Mouse (Mus musculus): ENCODE data around the gene Fam102a. TPM values are rescaled to one million over a fixed set of nuclear protein-coding genes. Genes with fewer than 3 reads are reported as not detected.

Fam102a gene
- polyA plus RNA-seq, 1 experiment from 2014 or later, result 5.9 TPM

DNA sequence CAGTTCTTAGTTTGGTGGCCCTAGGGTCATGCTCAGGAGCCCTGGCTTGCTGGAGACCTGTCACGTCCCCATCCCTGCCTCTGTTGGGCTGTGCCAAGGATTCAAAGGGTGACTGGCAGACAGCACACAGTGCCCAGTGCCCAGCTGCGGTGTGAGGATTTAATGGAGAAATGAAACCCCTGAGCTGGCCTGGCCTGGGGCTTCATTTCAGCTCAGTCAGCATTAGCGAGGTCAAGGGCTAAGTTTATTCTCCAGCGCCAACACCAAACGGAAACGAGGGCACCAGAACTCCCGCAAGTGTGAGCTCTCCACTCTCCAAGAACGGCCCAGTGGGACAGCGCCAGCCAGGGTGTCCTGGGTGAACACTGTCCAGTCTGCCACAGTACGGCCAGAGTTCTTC lies 55.1 kb downstream of the Fam102a start:
- Histone ChIP-seq H3K4me2 (ENCODE audit: low read length) (no peak overlapping the region), H3K27ac (ENCODE audit: low read length) (no peak overlapping the region), H3K4me1 (ENCODE audit: control insufficient read depth, insufficient read depth, low read length) (peaks cover 13% of the 10 kb centered on the region), H3K27me3 (ENCODE audit: control insufficient read depth, insufficient read depth, low read depth, low read length) (no peaks in the 10 kb centered on the region), H3K36me3 (ENCODE audit: control insufficient read depth, insufficient read depth, low read length) (peaks cover 9% of the 10 kb centered on the region), H3K9ac (ENCODE audit: low read depth, low read length) (no peak overlapping the region), H3K4me3 (ENCODE audit: low read depth, low read length) (no peak overlapping the region), H3K9me3 (replicated peaks; ENCODE audit: control insufficient read depth, low read length, poor library complexity, severe bottlenecking) (no peaks in the 10 kb centered on the region)
- ATAC-seq, result no peak
- 86% methylated on average over 10 of the region's 10 CpGs for WGBS

DNA sequence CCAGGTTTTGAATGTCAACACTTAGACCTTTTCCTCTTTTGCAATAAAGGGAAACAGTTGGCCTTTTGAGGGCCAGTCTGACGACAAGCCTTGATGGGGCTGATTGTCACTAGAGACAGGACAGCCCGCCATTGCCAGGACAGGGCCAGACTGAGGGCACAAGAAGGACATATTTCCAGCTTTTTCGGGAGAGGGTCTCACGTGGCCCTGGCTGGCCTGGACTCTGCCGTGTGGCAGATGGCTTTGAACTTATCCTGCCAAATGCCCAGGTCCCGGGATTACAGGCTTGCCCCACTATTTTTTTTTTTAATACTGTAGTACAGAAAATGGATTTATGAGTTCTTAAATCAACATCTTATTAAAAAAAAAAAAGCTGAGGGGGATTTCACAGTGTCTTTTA lies 56.1 kb downstream of the Fam102a start:
- Histone ChIP-seq H3K27ac (ENCODE audit: low read length) (no peak overlapping the region), H3K27me3 (ENCODE audit: control insufficient read depth, insufficient read depth, low read depth, low read length) (no peaks in the 10 kb centered on the region), H3K9ac (ENCODE audit: low read depth, low read length) (no peak overlapping the region), H3K4me3 (ENCODE audit: low read depth, low read length) (no peak overlapping the region), H3K36me3 (ENCODE audit: control insufficient read depth, insufficient read depth, low read length) (peaks cover 9% of the 10 kb centered on the region), H3K4me1 (ENCODE audit: control insufficient read depth, insufficient read depth, low read length) (peaks cover 13% of the 10 kb centered on the region), H3K9me3 (replicated peaks; ENCODE audit: control insufficient read depth, low read length, poor library complexity, severe bottlenecking) (no peaks in the 10 kb centered on the region), H3K4me2 (ENCODE audit: low read length) (no peak overlapping the region)
- no peak for ATAC-seq
- 77% methylated on average over 6 of the region's 6 CpGs for WGBS

DNA sequence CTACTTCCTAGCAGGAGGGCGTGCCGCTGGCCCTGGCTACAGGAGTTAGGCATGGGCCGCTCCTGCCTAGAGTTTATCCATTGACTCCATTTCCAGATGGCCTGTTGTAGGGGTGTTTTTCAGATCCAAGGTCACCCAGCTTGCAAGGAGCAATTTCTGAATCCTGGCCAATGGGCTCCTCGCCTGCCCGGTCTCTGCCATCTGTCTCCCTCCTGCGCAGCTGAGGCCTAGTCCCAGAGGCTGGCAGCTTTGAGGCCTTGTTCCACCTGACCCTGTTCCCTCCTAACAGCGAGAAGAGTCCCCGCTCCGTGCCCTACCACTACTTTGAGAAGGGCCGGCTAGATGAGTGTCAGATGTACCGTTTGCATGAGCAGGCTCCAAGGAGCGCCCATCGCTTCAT lies 61.6 kb downstream of the Fam102a start:
- 76% methylated on average over 13 of the region's 13 CpGs for WGBS
- no peaks in the 10 kb centered on the region for H3K9me3 ChIP-seq (replicated peaks; ENCODE audit: control insufficient read depth, low read length, poor library complexity, severe bottlenecking)

DNA sequence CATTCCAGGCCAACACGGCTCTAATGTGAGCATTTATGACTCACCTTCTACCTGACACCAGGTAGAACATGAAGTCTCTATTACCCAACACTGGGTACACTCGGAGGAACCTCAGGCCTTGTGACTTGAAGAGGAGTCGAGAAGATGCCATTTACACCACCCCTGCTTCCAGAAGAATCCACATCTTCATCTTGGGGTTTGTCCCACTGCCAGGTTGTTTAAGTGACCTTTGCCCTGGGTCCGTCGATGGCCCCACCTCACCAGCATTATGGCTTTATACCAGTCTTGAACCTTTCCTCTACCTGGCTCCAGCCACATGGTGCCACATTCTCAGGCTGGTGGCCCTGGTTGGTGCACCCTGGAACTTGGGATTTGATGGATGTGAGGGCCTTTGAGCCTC lies 62.1 kb downstream of the Fam102a start:
- Histone ChIP-seq H3K36me3 (ENCODE audit: control insufficient read depth, insufficient read depth, low read length) (peaks cover 9% of the 10 kb centered on the region), H3K27me3 (ENCODE audit: control insufficient read depth, insufficient read depth, low read depth, low read length) (no peaks in the 10 kb centered on the region), H3K9me3 (replicated peaks; ENCODE audit: control insufficient read depth, low read length, poor library complexity, severe bottlenecking) (no peaks in the 10 kb centered on the region), H3K4me1 (ENCODE audit: control insufficient read depth, insufficient read depth, low read length) (no peaks in the 10 kb centered on the region), H3K27ac (ENCODE audit: low read length) (no peak overlapping the region), H3K9ac (ENCODE audit: low read depth, low read length) (no peak overlapping the region), H3K4me3 (ENCODE audit: low read depth, low read length) (no peak overlapping the region), H3K4me2 (ENCODE audit: low read length) (no peak overlapping the region)
- no peak for ATAC-seq
- 90% methylated on average over 5 of the region's 5 CpGs for WGBS

More for the DNA sequence above, 61.6 kb downstream of the Fam102a start:
- H3K4me2 ChIP-seq (ENCODE audit: low read length), result no peak overlapping the region
- ATAC-seq, result no peak
- no peak overlapping the region for H3K4me3 ChIP-seq (ENCODE audit: low read depth, low read length)
- H3K27ac ChIP-seq (ENCODE audit: low read length), result no peak overlapping the region
- no peaks in the 10 kb centered on the region for H3K27me3 ChIP-seq (ENCODE audit: control insufficient read depth, insufficient read depth, low read depth, low read length)
- H3K4me1 ChIP-seq (ENCODE audit: control insufficient read depth, insufficient read depth, low read length), result no peaks in the 10 kb centered on the region
- peaks cover 9% of the 10 kb centered on the region for H3K36me3 ChIP-seq (ENCODE audit: control insufficient read depth, insufficient read depth, low read length)
- no peak overlapping the region for H3K9ac ChIP-seq (ENCODE audit: low read depth, low read length)

DNA sequence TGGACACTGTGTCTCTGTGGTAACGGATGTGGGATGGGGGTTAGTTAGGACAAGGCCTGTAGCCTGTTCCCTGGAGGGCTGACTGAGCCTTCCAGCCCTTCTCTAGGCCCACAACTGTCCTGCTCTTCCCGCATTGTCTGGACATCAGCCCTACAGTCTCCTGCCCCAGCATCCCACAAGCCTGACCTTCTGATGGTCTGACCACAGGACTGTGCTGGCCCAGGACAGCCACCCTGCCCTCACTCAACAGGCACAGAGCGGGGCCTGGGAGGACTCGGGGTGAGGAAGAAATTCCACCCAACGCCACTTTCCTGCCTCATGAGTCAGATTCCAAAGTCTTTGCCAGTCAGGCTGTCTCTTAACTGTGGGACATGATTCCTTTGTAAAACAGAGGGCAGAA lies 62.6 kb downstream of the Fam102a start:
- H3K27me3 ChIP-seq (ENCODE audit: control insufficient read depth, insufficient read depth, low read depth, low read length), result no peaks in the 10 kb centered on the region
- no peaks in the 10 kb centered on the region for H3K9me3 ChIP-seq (replicated peaks; ENCODE audit: control insufficient read depth, low read length, poor library complexity, severe bottlenecking)
- H3K27ac ChIP-seq (ENCODE audit: low read length), result no peak overlapping the region
- H3K36me3 ChIP-seq (ENCODE audit: control insufficient read depth, insufficient read depth, low read length), result peaks cover 9% of the 10 kb centered on the region
- ATAC-seq, result no peak
- no peak overlapping the region for H3K4me3 ChIP-seq (ENCODE audit: low read depth, low read length)
- no peaks in the 10 kb centered on the region for H3K4me1 ChIP-seq (ENCODE audit: control insufficient read depth, insufficient read depth, low read length)
- H3K4me2 ChIP-seq (ENCODE audit: low read length), result no peak overlapping the region
- WGBS, result 91% methylated on average over 5 of the region's 5 CpGs
- no peak overlapping the region for H3K9ac ChIP-seq (ENCODE audit: low read depth, low read length)

DNA sequence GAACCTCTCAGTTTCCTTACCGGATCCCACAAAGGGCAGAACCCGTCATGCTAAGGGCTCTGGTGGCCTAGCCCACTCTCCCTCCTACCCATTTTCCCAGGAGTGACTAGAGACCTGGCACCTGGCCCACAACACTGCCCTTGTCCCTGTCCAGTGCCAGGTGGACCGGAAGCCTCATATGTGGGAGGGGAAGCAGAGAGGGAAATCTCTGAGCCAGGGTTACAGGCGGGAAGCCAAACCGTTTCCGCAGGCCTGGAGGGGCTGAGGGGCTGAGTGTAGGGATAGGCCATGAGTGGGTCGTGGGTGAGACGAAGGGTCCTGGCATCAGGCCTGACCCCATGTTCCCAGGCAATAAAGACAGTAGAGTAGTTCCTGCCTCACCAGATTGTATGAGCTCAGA lies 63.4 kb downstream of the Fam102a start:
- no peak for ATAC-seq
- WGBS, result 90% methylated on average over 8 of the region's 8 CpGs
- no peak overlapping the region for H3K4me3 ChIP-seq (ENCODE audit: low read depth, low read length)
- no peaks in the 10 kb centered on the region for H3K9me3 ChIP-seq (replicated peaks; ENCODE audit: control insufficient read depth, low read length, poor library complexity, severe bottlenecking)
- H3K36me3 ChIP-seq (ENCODE audit: control insufficient read depth, insufficient read depth, low read length), result peaks cover 9% of the 10 kb centered on the region
- H3K27ac ChIP-seq (ENCODE audit: low read length), result no peak overlapping the region
- H3K4me2 ChIP-seq (ENCODE audit: low read length), result no peak overlapping the region
- no peaks in the 10 kb centered on the region for H3K4me1 ChIP-seq (ENCODE audit: control insufficient read depth, insufficient read depth, low read length)
- H3K27me3 ChIP-seq (ENCODE audit: control insufficient read depth, insufficient read depth, low read depth, low read length), result no peaks in the 10 kb centered on the region
- H3K9ac ChIP-seq (ENCODE audit: low read depth, low read length), result no peak overlapping the region

DNA sequence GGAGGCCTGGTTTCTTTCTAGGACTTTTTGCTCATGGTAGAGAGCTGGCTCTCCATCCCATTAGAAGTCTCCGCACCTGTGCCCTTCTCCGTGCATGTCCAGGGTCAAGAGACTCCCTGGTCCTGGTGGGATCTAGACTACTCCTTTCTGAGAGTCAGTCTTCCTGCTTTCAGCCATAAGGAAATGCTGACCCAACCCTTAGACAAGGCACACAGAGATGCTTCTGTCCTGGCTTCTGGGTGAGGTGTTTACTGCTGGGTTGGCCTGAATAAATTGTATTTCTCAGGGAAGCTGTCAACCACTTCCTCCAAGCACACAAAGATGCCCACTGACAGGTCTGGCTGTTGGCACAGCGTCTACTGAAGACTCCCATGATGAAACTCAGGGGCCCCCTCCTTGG lies 64.3 kb downstream of the Fam102a start, which contains the start of gene St6galnac6:
St6galnac6 (plus strand) TSS at position 301 of the 400 bp plus-strand sequence.
- no peak for ATAC-seq
- H3K4me2 ChIP-seq (ENCODE audit: low read length), result no peak within 1 kb of the TSS
- no peak within 1 kb of the TSS for H3K27ac ChIP-seq (ENCODE audit: low read length)
- WGBS, result 88% methylated on average over 3 of the region's 3 CpGs
- no peak within 1 kb of the TSS for H3K4me3 ChIP-seq (ENCODE audit: low read depth, low read length)
- peaks cover 4% of the 10 kb centered on the region for H3K36me3 ChIP-seq (ENCODE audit: control insufficient read depth, insufficient read depth, low read length)
- H3K9ac ChIP-seq (ENCODE audit: low read depth, low read length), result no peak within 1 kb of the TSS
- no peaks in the 10 kb centered on the region for H3K27me3 ChIP-seq (ENCODE audit: control insufficient read depth, insufficient read depth, low read depth, low read length)
- no peaks in the 10 kb centered on the region for H3K4me1 ChIP-seq (ENCODE audit: control insufficient read depth, insufficient read depth, low read length)
- H3K9me3 ChIP-seq (replicated peaks; ENCODE audit: control insufficient read depth, low read length, poor library complexity, severe bottlenecking), result no peaks in the 10 kb centered on the region

DNA sequence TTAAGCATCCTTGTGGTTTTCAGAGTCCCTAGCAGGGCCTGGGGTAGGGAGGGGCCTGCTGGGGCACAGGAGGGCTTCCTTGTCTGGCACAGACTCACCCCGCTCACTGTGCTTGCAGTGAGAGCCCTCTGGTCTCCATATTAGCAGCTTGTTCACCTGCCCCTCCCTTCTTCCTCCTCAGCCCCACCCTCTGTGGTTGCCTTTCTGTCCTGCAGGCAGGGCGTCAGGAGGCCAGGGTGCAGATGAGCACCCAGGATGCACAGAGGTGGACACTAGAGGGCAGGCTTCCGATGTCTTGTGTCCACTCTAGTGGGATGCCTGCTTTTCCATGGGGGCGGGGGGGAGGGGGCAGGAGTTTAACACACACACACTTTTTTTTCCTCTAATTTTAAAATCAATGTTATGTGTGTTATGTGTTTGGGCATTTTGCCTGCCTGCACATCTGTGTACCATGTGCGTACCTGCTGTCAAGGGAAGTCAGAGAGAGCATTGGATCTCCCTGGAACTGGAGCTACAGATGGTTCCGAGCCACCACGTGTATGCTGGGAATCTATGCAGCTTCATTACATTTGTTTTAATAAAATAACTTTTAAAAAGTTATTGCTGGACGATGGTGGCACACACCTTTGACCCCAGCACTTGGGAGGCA lies 66.4 kb downstream of the Fam102a start:
- H3K27me3 ChIP-seq (ENCODE audit: control insufficient read depth, insufficient read depth, low read depth, low read length), result no peaks in the 10 kb centered on the region
- H3K36me3 ChIP-seq (ENCODE audit: control insufficient read depth, insufficient read depth, low read length), result no peaks in the 10 kb centered on the region
- ATAC-seq, result no peak; the same call in 1 of the 2 replicates
- H3K27ac ChIP-seq (ENCODE audit: low read length), result no peak overlapping the region
- H3K4me2 ChIP-seq (ENCODE audit: low read length), result no peak overlapping the region
- H3K9me3 ChIP-seq (replicated peaks; ENCODE audit: control insufficient read depth, low read length, poor library complexity, severe bottlenecking), result no peaks in the 10 kb centered on the region
- no peaks in the 10 kb centered on the region for H3K4me1 ChIP-seq (ENCODE audit: control insufficient read depth, insufficient read depth, low read length)
- H3K4me3 ChIP-seq (ENCODE audit: low read depth, low read length), result no peak overlapping the region
- WGBS, result 38% methylated on average over 8 of the region's 8 CpGs
- no peak overlapping the region for H3K9ac ChIP-seq (ENCODE audit: low read depth, low read length)

DNA sequence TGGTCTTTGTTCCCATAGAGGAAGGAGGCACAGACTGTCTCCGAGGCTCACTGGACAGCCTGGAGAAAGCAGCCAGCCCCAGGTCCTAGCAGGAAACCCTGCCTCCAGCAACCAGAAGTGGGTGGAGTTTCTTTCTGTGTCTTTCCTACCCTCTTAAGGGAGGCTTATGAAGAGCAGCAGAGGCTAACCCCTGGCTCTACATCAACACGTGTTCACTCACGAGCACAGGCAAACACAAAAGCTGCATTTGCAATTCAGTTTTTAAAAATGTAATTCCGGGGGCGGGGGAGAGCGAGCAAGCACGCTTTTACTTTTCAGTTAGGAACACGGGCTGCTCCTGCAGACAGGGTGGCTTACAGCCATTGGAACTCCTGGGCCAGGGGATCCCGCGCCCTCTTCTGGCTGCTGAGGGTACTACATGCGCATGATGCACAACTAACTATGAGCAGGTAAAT lies 67.5 kb downstream of the Fam102a start:
- Histone ChIP-seq H3K9ac (ENCODE audit: low read depth, low read length) (no peak overlapping the region), H3K36me3 (ENCODE audit: control insufficient read depth, insufficient read depth, low read length) (no peaks in the 10 kb centered on the region), H3K27ac (ENCODE audit: low read length) (no peak overlapping the region), H3K9me3 (replicated peaks; ENCODE audit: control insufficient read depth, low read length, poor library complexity, severe bottlenecking) (no peaks in the 10 kb centered on the region), H3K27me3 (ENCODE audit: control insufficient read depth, insufficient read depth, low read depth, low read length) (0 out of 2 replicates have a peak, but pooled peaks cover 2% of the 10 kb centered on the region), H3K4me1 (ENCODE audit: control insufficient read depth, insufficient read depth, low read length) (peaks cover 3% of the 10 kb centered on the region), H3K4me3 (ENCODE audit: low read depth, low read length) (no peak overlapping the region), H3K4me2 (ENCODE audit: low read length) (peak overlapping the region; percentile 26; the same call in 1 of the 2 replicates)
- no peak for ATAC-seq
- WGBS, result under 1% methylated on average over 11 of the region's 11 CpGs

All from midbrain, embryonic 16.5 days (tissue).